Mouse (Mus musculus) liver, adult 2 months (tissue): Measurements from ENCODE around the gene Strip2. TPM values are rescaled to one million over a fixed set of nuclear protein-coding genes. Genes with fewer than 3 reads are reported as not detected.

ENCODE experiments used
- DNase-seq: peaks from one replicate; pipeline ENCODE4 v3.0.0-alpha.2; 2011; ENCODE audit warnings: low read depth, low spot score; ENCODE audit errors: extremely low read depth
- H3K27ac ChIP-seq: fragments of 200-500 bp; replicated peaks from 2 replicates; pipeline ENCODE4 v1.5.1; 2012; ENCODE audit warnings: low read depth, mild to moderate bottlenecking, control low read depth, inconsistent platforms, low read length; ENCODE audit not compliant: insufficient read depth
- H3K27me3 ChIP-seq: fragments of 200-500 bp; 2 replicates; pipeline ENCODE4 v1.6.1; 2012; ENCODE audit warnings: mild to moderate bottlenecking, moderate library complexity, low read length, inconsistent platforms; ENCODE audit not compliant: control insufficient read depth, insufficient read depth
- H3K36me3 ChIP-seq: fragments of 200-500 bp; 2 replicates; pipeline ENCODE4 v1.6.1; 2012; ENCODE audit warnings: low read length, inconsistent platforms; ENCODE audit not compliant: control insufficient read depth, insufficient read depth
- H3K4me1 ChIP-seq: fragments of 200-500 bp; 2 replicates; pipeline ENCODE4 v1.6.1; 2011; ENCODE audit warnings: low read length; ENCODE audit not compliant: control insufficient read depth, insufficient read depth
- H3K4me3 ChIP-seq: fragments of 200-500 bp; 2 replicates; pipeline ENCODE4 v1.5.1; 2011; ENCODE audit warnings: low read depth, mild to moderate bottlenecking, control low read depth, low read length, moderate library complexity; ENCODE audit not compliant: insufficient read depth
- H3K79me2 ChIP-seq: fragments of 200-500 bp; 2 replicates; pipeline ENCODE4 v1.6.1; 2012; ENCODE audit warnings: inconsistent platforms, mild to moderate bottlenecking, low read length, moderate library complexity; ENCODE audit not compliant: control insufficient read depth, insufficient read depth
- H3K9ac ChIP-seq: fragments of 200-500 bp; 2 replicates; pipeline ENCODE4 v1.6.1; 2012; ENCODE audit warnings: low read depth, mild to moderate bottlenecking, control low read depth, inconsistent platforms, low read length
- CTCF ChIP-seq: fragments of 200-500 bp; IDR thresholded peaks from 2 replicates; pipeline ENCODE4 v1.5.1; 2011; ENCODE audit warnings: low read depth, low read length, control low read depth
- POLR2A ChIP-seq: fragments of 200-500 bp; IDR thresholded peaks from 2 replicates; pipeline ENCODE4 v1.6.1; 2011; ENCODE audit warnings: low read length, control low read depth; ENCODE audit not compliant: insufficient read depth; ENCODE audit errors: extremely low read depth
- WGBS: fragments of 180-500 bp; shearing (Covaris S2); methylation state at CpG from one replicate; pipeline ENCODE4 v1.1.7; 2018; 5-methylcytosine and 5-hydroxymethylcytosine counted together
- polyA plus RNA-seq: library from polyadenylated mRNA; depleted of rRNA; stranded (reverse); fragments of >200 nt; gene quantifications from 2 replicates; pipeline ENCODE4 v1.2.3, GENCODE M21; 2012
- total RNA-seq: library from RNA; depleted of rRNA; stranded (reverse); fragments of >200 nt; gene quantifications from 2 replicates; pipeline ENCODE4 v1.2.3, GENCODE M21; 2014

The Strip2 gene
- total and polyA plus RNA-seq, 2 experiments: 0.02 to 0.18 TPM

GRCm38 (mm10) chr6:29914136-29914535, 2.7 kb upstream of the Strip2 start:
- DNase-seq: no peak
- Histone ChIP-seq H3K9ac (no peak overlapping the region), H3K79me2 (no peaks in the 10 kb centered on the region), H3K36me3 (peaks cover 19% of the 10 kb centered on the region), H3K27ac (no peak overlapping the region), H3K4me3 (no peak overlapping the region), H3K4me1 (peaks cover 4% of the 10 kb centered on the region), H3K27me3 (no peaks in the 10 kb centered on the region)
- TF ChIP-seq POLR2A (no peak), CTCF (no peak)

DNA sequence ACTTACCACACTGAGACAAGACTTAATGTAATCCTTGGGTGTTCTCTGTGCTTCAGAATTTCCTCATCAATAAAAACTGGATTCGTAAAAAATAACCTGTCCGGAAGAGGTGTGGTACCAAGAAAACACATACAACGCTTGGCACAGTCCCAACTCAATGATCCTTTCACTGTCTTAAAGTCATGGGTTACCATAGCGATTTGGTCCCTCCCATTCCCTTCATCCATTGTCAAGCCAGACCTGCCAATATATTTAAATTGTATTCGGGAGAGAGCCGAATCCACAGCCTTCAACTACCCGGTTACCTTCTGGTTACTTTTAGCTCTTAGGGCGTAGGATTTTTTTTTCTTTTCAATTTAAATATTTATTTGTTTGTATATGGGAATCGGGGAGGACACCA, 976 bp upstream of the Strip2 start:
- WGBS: 56% methylated on average over 9 of the region's 9 CpGs
- no peak overlapping the region for H3K27ac ChIP-seq

DNA sequence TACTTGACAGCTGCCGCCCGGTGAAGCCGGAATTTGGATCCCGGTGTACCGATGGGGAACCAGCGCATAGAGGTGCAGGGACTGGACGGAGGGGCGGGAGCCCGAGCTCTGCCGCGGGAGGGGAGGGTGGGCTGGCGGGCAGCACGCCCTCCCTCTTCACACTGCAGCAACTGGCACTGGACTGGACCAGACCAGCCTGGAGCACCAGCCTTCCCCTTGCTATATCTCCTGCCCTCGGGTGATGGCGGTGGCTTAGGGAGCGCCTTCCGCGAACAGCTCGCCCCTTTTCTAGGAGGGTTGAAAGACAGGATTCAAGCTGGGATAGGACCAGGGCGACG, 540 bp downstream of the Strip2 start:
- H3K9ac ChIP-seq: peak overlapping the region; percentile 72; the same call in 1 of the 2 replicates
- H3K36me3 ChIP-seq: no peaks in the 10 kb centered on the region
- H3K27ac ChIP-seq: no peak overlapping the region
- H3K4me1 ChIP-seq: peaks cover 4% of the 10 kb centered on the region
- TF ChIP-seq POLR2A (no peak), CTCF (no peak)
- no peak for DNase-seq
- H3K4me3 ChIP-seq: peak overlapping the region; percentile 89
- WGBS: 1% methylated on average over 21 of the region's 21 CpGs
- no peaks in the 10 kb centered on the region for H3K79me2 ChIP-seq
- H3K27me3 ChIP-seq: no peaks in the 10 kb centered on the region

More for the DNA sequence above, 976 bp upstream of the Strip2 start:
- H3K4me3 ChIP-seq: no peak overlapping the region
- DNase-seq: no peak
- TF ChIP-seq CTCF (no peak), POLR2A (no peak)
- H3K36me3 ChIP-seq: peaks cover 6% of the 10 kb centered on the region; the same call in 1 of the 2 replicates
- peaks cover 4% of the 10 kb centered on the region for H3K4me1 ChIP-seq
- H3K9ac ChIP-seq: no peak overlapping the region
- no peaks in the 10 kb centered on the region for H3K27me3 ChIP-seq
- no peaks in the 10 kb centered on the region for H3K79me2 ChIP-seq

GRCm38 (mm10) chr6:29917947-29918346, 1.1 kb downstream of the Strip2 start:
- H3K79me2 ChIP-seq: no peaks in the 10 kb centered on the region
- no peak overlapping the region for H3K4me3 ChIP-seq
- no peak for TF ChIP-seq CTCF
- TF ChIP-seq POLR2A: no peak
- H3K36me3 ChIP-seq: no peaks in the 10 kb centered on the region
- WGBS: 64% methylated on average over 4 of the region's 4 CpGs
- DNase-seq: no peak
- no peak overlapping the region for H3K9ac ChIP-seq
- peaks cover 4% of the 10 kb centered on the region for H3K4me1 ChIP-seq
- no peak overlapping the region for H3K27ac ChIP-seq
- no peaks in the 10 kb centered on the region for H3K27me3 ChIP-seq

DNA sequence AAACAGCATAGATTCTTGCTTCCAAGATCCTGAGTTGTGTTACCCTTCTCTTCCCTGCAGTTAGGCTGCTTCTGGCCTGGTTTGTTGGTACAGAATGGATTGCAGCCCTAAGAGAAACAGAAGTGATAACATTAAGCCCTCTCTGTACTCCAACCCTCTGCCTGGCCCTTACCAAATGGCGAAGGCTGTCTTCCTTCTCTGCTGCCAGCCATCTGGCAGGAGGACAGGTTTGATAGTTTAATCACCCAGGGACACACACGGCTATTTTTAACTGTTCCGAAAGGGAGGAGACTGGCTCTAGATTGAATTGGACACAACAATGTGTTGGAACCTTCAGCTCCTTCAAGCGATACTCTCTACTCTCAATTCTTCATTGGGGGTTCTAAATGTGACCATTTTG, 6.7 kb downstream of the Strip2 start:
- no peak for DNase-seq
- H3K36me3 ChIP-seq: no peaks in the 10 kb centered on the region
- TF ChIP-seq CTCF (no peak), POLR2A (no peak)

GRCm38 (mm10) chr6:29925594-29926219, 8.9 kb downstream of the Strip2 start:
- H3K79me2 ChIP-seq: no peaks in the 10 kb centered on the region
- WGBS: 86% methylated on average over 6 of the region's 6 CpGs
- no peak overlapping the region for H3K27ac ChIP-seq
- H3K36me3 ChIP-seq: no peaks in the 10 kb centered on the region
- H3K4me3 ChIP-seq: no peak overlapping the region
- no peak for TF ChIP-seq CTCF
- H3K27me3 ChIP-seq: no peaks in the 10 kb centered on the region
- H3K4me1 ChIP-seq: no peaks in the 10 kb centered on the region
- H3K9ac ChIP-seq: no peak overlapping the region
- no peak for DNase-seq

More for the DNA sequence above, 6.7 kb downstream of the Strip2 start:
- WGBS: 80% methylated on average over 4 of the region's 4 CpGs
- no peaks in the 10 kb centered on the region for H3K4me1 ChIP-seq
- no peaks in the 10 kb centered on the region for H3K79me2 ChIP-seq
- no peak overlapping the region for H3K27ac ChIP-seq
- H3K9ac ChIP-seq: no peak overlapping the region
- no peak overlapping the region for H3K4me3 ChIP-seq
- no peaks in the 10 kb centered on the region for H3K27me3 ChIP-seq
